Mouse (Mus musculus) left cerebral cortex, adult 9 months (tissue): ENCODE results near the gene Mypn.

Experiments
- DNase-seq, 2 experiments: peaks; one replicate each; pipeline ENCODE4 v3.0.0; 2022; ENCODE audit warnings: low spot score in 2 of 2

The Mypn gene

GRCm38 (mm10) chr10:63155668-63156350, 47.9 kb downstream of the Mypn start:
- DNase-seq, result no peak

DNA sequence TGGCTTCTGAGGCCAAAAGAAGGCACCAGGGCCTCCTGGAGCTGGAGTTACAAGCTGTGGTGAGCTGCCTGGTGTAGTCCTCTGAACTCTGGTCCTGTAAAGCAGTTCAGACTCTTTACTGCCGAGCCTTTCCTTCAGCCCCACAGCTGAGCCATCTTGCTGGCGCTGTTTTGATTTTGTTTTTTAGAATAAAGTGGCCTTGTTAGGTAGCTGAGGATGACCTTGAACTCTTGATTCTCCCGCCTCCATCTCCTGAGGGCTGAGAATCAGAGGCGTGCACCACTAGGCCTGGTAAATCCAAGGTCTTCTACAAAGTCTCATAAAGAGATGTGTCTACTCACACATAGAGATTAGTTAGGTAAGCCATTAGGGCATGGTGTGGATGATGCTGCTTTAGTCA, 49.0 kb downstream of the Mypn start:
- DNase-seq, result no peak

- DNase-seq, result no peak
Measured at GRCm38 (mm10) chr10:63154226-63154625, 49.5 kb downstream of the Mypn start.

DNA sequence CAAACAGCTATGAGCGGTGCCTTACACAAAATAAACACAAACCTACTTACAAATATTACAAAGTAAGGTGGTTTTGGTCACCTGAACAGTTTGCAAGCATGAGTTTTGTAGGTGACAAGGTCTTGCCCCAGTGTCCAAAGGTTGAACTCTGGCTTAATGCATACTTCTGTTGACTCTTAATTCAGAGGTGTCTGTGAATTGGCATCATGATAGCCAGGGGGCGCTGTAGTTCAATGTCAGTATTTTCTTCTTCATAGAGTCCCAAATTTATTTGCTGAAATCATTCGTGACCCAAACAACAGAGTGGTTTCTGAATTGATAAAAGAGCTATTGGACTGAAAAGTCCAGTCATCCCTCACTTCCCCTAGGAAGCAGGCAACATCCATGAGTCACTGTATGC, 50.2 kb downstream of the Mypn start:
- peak in 1 of 2 experiments; percentile 81 for DNase-seq

DNA sequence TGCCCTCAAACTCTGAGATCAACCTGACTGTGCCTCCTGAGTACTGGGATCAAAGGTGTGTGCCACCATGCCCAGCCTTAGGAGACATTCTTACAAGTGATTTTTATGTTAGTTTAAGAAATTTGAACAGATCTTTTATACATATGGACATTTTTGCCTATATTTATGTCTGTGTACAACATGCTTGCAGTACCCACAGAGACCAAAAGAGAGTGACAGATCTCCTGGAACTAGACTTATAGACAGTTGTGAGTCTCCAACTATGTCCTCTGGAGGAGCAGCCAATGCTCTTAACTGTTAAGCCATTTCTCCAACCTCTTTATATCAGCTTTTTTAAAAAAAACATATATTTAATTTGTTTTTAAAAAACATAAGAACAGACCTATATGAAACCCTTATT, 51.4 kb downstream of the Mypn start:
- DNase-seq, result no peak

DNA sequence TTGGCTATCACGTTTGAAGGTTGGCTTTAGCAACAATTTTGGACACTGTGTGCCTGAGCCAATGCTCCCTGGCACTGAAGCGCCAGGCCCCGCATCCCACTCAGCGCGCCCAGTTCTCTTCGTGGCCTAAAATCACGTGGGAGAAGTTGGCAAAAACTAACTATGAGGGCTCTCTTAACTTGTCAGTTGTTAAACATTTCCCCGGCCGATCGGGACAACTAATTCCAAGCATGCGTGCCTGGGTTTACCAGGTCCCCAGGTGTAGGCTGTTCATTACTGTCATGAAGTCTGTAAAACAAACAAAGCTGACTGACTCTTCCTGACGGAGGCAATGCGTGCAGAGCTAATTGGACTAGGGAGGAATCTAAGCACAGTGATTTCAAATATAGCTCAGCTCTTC, 61.1 kb downstream of the Mypn start:
- no peak for DNase-seq

DNA sequence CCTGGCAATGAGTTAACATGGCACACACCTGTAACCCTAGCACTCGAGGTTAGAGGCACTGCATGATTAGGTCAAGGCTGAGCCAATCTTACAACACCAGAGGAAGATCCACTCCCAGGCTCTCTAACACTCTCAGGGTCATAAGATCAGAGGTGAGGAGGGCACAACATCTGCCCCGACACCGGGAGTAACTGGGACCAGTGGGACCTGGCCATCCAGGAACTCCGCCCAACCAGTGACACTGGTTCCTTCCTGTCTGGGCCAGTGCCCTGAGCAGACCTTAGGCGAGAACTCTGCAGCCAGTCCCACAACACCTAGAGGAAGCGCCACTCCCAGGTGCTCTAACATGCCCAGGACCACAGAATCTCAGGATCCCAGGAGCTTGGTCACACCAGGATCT, 67.3 kb downstream of the Mypn start:
- no peak for DNase-seq

GRCm38 (mm10) chr10:63135680-63136079, 68.1 kb downstream of the Mypn start:
- no peak for DNase-seq

- DNase-seq, result no peak
Measured at GRCm38 (mm10) chr10:63133326-63133725, 70.4 kb downstream of the Mypn start.

GRCm38 (mm10) chr10:63132356-63132755, 71.4 kb downstream of the Mypn start:
- no peak for DNase-seq

- no peak for DNase-seq
Measured at GRCm38 (mm10) chr10:63130500-63130899, 73.3 kb downstream of the Mypn start.

DNA sequence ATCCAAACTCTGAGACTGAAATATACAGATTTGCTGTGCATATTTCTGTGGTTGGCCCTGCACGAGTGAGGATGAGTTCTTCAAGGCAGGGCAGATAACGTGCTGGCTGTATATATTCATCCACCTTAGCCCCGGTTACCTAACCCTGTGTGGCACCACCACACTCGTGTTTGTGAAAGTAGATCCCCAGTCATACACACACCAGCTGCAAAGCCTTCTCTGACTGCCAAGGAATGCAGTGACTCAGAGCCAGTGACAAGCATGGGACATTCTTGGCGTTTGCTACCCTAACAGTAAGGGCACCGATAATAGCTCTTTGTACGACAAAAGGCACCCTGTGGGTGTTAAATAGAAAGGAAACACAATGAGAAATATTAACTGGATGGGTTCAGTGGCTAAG, 75.5 kb downstream of the Mypn start:
- peak; percentile 48 to 64 for DNase-seq

GRCm38 (mm10) chr10:63127156-63127555, 76.6 kb downstream of the Mypn start:
- DNase-seq, result no peak

DNA sequence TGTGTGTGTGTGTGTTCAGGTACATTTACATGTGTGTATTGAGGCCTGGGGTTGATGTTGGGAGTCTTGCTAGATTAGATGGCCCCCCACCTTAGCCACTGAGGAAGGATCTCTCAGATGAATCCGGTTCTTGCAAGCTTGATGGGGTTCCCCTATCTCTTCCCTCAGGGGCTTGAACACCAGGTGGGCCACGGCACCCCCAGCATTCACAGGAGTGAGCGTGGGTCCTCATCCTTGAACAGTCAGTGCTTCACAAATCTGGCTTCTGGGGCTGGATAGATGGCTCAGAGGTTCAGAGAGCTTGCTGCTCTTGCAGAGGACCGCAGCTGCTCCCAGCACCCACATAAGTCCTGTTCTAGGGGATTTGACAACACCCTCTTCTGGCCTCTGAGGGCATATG, 77.6 kb downstream of the Mypn start:
- no peak for DNase-seq

DNA sequence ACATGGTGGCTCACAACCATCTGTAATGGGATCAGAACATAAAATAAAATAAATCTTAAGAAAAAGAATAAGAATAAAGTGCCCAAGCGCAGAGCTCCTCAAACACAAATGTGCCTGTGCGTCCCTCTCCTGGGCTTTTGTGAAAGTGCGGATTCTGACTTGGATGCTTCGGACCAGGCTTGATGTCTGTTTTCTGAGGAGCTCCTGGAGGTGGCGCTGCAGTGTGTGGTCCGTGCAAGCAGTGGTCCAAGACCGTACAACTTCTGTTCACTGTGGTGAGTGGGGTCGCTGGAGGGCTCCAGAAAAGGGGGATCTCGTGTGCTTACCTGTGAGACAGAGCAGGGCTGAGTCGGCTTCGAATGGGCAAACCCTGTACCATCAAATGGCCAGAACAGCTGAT, 78.4 kb downstream of the Mypn start:
- DNase-seq, result no peak

DNA sequence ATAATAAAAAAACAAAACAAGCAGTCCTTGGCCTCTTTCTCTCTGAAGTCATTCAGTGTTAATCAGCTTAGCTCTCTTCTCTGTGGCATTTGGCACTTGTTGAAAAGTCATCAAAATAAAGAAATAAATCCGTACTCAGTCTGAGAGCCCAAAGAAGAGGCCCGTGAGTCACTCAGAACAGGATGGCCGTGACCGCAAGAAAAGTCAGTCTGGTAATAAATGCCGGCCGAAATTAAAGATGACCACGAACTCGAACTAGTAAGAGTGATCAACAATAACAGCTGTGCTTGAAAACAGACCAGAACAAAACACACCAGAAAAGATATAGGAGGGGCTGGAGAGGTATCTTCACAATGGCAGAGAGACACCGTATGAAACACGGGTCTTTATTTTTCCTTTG, 79.7 kb downstream of the Mypn start:
- no peak for DNase-seq

GRCm38 (mm10) chr10:63123141-63123540, 80.6 kb downstream of the Mypn start:
- no peak for DNase-seq

DNA sequence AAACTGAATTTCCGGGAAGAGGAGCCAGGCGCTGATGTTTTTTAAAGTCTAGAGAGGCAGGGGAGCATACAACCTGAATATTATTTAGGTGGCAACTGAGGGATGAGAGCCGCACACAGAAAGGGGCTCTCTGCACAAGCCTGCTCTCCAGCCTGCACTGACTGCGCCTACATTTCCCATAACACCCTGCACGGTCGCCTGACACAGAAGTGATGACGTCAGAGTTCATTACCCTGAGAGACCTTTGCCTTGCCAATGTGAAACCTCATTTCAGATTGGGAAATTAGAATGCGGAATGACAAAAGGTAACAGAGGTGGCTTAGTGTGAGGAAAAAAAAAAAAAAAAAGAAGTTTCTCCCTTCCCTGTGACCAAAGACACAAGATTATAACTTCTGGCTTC, 81.2 kb downstream of the Mypn start:
- no peak for DNase-seq

DNA sequence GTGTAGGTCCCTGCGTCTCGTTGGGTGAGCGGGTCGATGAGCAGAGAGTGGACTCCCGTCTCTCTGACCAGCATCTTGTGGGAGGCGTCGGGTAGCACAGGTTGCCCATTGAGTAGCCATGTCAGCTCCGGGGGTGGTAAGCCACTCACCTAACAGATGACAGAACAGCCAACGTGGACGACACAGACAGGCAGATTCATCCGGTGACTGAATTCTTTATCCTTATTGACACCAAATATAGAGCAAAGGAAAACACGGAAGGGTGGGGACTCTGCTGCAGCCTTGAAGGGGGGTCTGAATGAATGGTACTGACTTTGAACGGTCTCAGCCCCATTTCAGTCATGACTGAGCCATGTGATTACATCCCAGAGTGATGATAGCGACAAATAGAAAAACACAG, 81.8 kb downstream of the Mypn start:
- DNase-seq, result no peak

DNA sequence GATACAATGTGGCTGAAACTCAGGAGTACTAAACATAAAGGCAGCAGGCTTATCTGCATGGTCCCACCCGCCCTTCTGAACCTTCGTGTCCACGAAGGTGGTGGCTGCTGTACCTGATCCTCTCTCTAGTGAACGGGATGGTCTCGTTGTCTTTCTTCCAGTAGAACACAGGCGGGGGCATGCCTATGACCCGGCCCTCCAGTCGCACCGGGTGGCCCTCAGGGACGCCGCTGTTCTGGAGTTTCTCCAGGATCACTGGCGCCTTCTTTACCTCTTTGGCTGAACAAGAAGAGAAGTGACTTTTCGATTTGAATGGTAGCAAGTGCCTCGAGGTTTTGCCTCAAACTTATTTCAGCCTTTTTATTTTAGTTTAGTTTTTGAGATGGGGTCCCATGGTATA, 83.8 kb downstream of the Mypn start:
- DNase-seq, result no peak

GRCm38 (mm10) chr10:63117583-63117982, 86.2 kb downstream of the Mypn start:
- no peak for DNase-seq

DNA sequence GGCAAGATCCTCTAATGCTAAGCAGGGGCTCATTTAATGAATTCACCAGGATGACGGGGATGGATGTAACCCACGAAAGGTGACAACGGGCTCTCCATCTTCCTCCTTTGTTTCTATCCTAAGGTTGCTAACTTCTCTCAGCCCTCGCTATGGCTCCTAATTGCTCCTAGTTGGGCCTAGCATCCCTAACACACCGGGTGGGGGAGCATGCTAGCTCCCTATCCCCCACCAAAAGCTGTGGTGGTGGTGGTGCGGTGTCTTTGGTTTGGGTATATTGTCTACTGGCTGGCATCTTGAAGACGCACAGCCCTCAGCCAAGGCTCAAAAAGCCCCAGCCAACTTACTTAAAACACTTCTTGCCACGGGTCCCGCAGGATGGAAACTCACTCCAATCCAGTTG, 87.4 kb downstream of the Mypn start:
- DNase-seq, result no peak

DNA sequence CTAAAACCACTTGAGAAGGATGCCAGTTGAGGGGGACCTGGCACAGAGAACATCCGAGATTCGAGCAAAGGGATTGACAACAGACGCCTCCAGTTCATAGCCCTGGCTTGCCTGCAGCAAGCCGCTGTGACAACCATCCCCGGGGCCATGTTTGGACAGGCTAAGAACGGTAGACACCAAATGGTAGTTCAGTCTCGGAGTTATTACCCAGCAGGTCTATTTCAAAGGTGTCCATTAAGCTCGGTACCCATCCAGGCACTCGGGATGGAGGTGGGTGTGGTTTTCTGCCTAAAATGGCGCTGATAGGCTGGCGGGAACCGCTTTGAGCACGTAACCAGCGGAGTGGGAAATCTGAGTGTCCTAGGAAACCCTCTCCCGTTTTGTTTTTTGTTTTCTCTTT, 87.9 kb downstream of the Mypn start:
- DNase-seq, result no peak

GRCm38 (mm10) chr10:63113716-63114360, 89.9 kb downstream of the Mypn start:
- no peak for DNase-seq
